Mouse (Mus musculus): ENCODE results near the gene Csnk2a2. TPM values are rescaled to one million over a fixed set of nuclear protein-coding genes. Genes with fewer than 3 reads are reported as not detected.

Csnk2a2 gene
- 7.1 TPM in 2 replicates for polyA plus RNA-seq (2015; fragmentation: Nextera tagmentation; extraction: Ambion mirVana)

- Histone ChIP-seq H3K9me3 (no peaks in the 10 kb centered on the region), H3K27me3 (replicated peaks) (no peaks in the 10 kb centered on the region), H3K9ac (peak within 1 kb of the TSS; percentile 99), H3K4me2 (peak within 1 kb of the TSS; percentile 90), H3K4me1 (peaks cover 21% of the 10 kb centered on the region), H3K27ac (replicated peaks) (no peak within 1 kb of the TSS), H3K36me3 (peaks cover 19% of the 10 kb centered on the region), H3K4me3 (peak within 1 kb of the TSS; percentile 98)
- ATAC-seq (ENCODE audit: extremely low read depth, insufficient number of reproducible peaks, low FRiP score, low TSS enrichment) = no peak
- WGBS = 71% methylated on average over 5 of the region's 5 CpGs
Observed at GRCm38 (mm10) chr8:95490006-95490405, at the start of gene Csnk2a2. Csnk2a2 (minus strand) TSS chr8:95490039.

- no peak for ATAC-seq (ENCODE audit: extremely low read depth, insufficient number of reproducible peaks, low FRiP score, low TSS enrichment)
- 76% methylated on average over 5 of the region's 5 CpGs for WGBS
Observed at GRCm38 (mm10) chr8:95539487-95539886, 49.6 kb upstream of the Csnk2a2 start.

DNA sequence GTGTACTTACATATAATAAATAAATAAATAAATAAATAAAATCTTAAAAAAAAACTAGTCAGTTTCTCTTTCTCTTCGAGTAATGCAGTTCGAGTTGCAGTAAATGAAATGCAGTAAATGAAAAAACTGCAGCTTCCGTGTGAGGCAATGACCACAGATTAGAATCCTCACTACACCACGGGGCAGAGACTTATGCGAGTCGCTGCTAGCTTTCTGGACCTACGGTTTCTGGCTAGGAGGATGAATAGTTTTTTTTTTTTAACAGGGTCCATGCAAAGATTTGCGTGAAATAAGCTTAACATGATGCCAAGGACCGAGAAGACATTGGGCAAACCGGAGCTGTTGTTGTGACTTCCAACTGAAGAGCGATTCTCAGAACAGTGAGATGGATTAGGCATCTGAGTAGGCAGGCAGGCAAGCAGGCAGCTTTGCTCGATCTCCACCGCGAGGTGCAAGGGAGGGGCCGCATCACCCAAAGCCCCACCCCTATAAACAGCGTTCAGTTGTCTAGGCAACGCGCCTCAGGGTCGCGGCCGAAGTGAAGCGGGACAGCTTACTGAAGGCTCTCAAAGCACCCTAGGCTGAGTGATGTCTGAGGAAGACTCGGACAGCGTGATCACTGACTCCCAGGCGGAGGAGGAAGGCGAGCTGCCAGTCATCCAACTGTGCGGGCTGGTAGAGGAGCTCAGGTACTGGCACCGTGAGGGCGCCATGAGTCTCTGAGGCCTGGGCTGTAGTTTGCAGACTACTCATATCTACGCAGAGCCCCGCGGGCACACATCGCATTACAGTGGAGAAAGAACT lies 43.9 kb upstream of the Csnk2a2 start, which contains the start of gene Ccdc113:
TSS of gene Ccdc113 (plus strand) at position 502 of the 804 bp plus-strand sequence.
- Histone ChIP-seq H3K4me2 (peak within 1 kb of the TSS; percentile 79), H3K4me3 (peak within 1 kb of the TSS; percentile 62), H3K36me3 (no peaks in the 10 kb centered on the region), H3K27me3 (replicated peaks) (no peaks in the 10 kb centered on the region), H3K9ac (peak within 1 kb of the TSS; percentile 77), H3K9me3 (no peaks in the 10 kb centered on the region), H3K4me1 (peaks cover 6% of the 10 kb centered on the region; the same call in 1 of the 2 replicates), H3K27ac (replicated peaks) (0 out of 2 replicates have a peak within 1 kb of the TSS, but pooled peaks have one; percentile 24)
- peak; percentile 72; the same call in 1 of the 2 replicates for ATAC-seq (ENCODE audit: extremely low read depth, insufficient number of reproducible peaks, low FRiP score, low TSS enrichment)
- 5% methylated on average over 33 of the region's 33 CpGs for WGBS

More at GRCm38 (mm10) chr8:95539487-95539886, 49.6 kb upstream of the Csnk2a2 start:
- Histone ChIP-seq H3K9ac (no peak overlapping the region), H3K9me3 (0 out of 2 replicates have a peak, but pooled peaks cover 3% of the 10 kb centered on the region), H3K27ac (replicated peaks) (no peak overlapping the region), H3K4me2 (no peak overlapping the region), H3K4me3 (no peak overlapping the region), H3K4me1 (0 out of 2 replicates have a peak, but pooled peaks cover under 1% of the 10 kb centered on the region), H3K36me3 (no peaks in the 10 kb centered on the region; the same call in 1 of the 2 replicates), H3K27me3 (replicated peaks) (no peaks in the 10 kb centered on the region)

- H3K4me3 ChIP-seq = no peak overlapping the region
- H3K4me1 ChIP-seq = peaks cover 6% of the 10 kb centered on the region; the same call in 1 of the 2 replicates
- WGBS = 60% methylated on average over 4 of the region's 4 CpGs
- H3K27ac ChIP-seq (replicated peaks) = no peak overlapping the region
- no peaks in the 10 kb centered on the region for H3K27me3 ChIP-seq (replicated peaks)
- no peak overlapping the region for H3K4me2 ChIP-seq
- ATAC-seq (ENCODE audit: extremely low read depth, insufficient number of reproducible peaks, low FRiP score, low TSS enrichment) = no peak
- H3K36me3 ChIP-seq = no peaks in the 10 kb centered on the region
- H3K9ac ChIP-seq = no peak overlapping the region
- no peaks in the 10 kb centered on the region for H3K9me3 ChIP-seq
Observed at GRCm38 (mm10) chr8:95532206-95532605, 42.4 kb upstream of the Csnk2a2 start.

GRCm38 (mm10) chr8:95528750-95529310 lies 39.0 kb upstream of the Csnk2a2 start:
- H3K27ac ChIP-seq (replicated peaks) = no peak overlapping the region
- no peak overlapping the region for H3K4me2 ChIP-seq
- H3K36me3 ChIP-seq = no peaks in the 10 kb centered on the region
- H3K9ac ChIP-seq = no peak overlapping the region
- no peak for ATAC-seq (ENCODE audit: extremely low read depth, insufficient number of reproducible peaks, low FRiP score, low TSS enrichment)
- no peaks in the 10 kb centered on the region for H3K4me1 ChIP-seq
- 61% methylated on average over 9 of the region's 9 CpGs for WGBS
- H3K4me3 ChIP-seq = no peak overlapping the region
- no peaks in the 10 kb centered on the region for H3K27me3 ChIP-seq (replicated peaks)
- H3K9me3 ChIP-seq = no peaks in the 10 kb centered on the region

DNA sequence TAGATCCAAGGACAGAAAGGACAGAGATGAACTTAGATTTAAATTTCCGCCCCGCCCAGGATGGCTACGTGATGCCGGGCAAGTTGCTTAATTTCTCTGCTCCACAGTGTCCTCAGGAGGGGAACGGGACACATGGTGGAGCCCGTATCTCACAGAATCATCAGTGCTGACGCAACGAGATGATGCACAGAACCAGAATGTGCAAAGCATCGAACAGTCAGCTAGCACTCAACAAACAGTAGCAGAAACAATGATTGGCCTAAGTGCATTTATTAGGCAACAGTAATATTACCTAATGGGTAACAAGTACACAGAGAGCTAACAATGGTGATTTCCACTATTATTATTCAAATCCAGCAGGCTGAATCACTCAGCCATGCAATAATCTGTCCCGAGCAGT lies 38.4 kb upstream of the Csnk2a2 start:
- H3K27ac ChIP-seq (replicated peaks) = no peak overlapping the region
- H3K27me3 ChIP-seq (replicated peaks) = no peaks in the 10 kb centered on the region
- H3K4me3 ChIP-seq = no peak overlapping the region
- no peak overlapping the region for H3K9ac ChIP-seq
- no peaks in the 10 kb centered on the region for H3K36me3 ChIP-seq
- H3K4me2 ChIP-seq = no peak overlapping the region
- 74% methylated on average over 10 of the region's 10 CpGs for WGBS
- no peaks in the 10 kb centered on the region for H3K9me3 ChIP-seq
- no peaks in the 10 kb centered on the region for H3K4me1 ChIP-seq
- no peak for ATAC-seq (ENCODE audit: extremely low read depth, insufficient number of reproducible peaks, low FRiP score, low TSS enrichment)

GRCm38 (mm10) chr8:95523991-95524390 lies 34.2 kb upstream of the Csnk2a2 start:
- H3K4me3 ChIP-seq = no peak overlapping the region
- H3K27me3 ChIP-seq (replicated peaks) = no peaks in the 10 kb centered on the region
- no peaks in the 10 kb centered on the region for H3K4me1 ChIP-seq
- no peaks in the 10 kb centered on the region for H3K9me3 ChIP-seq
- no peak overlapping the region for H3K9ac ChIP-seq
- H3K36me3 ChIP-seq = no peaks in the 10 kb centered on the region
- no peak for ATAC-seq (ENCODE audit: extremely low read depth, insufficient number of reproducible peaks, low FRiP score, low TSS enrichment)
- no peak overlapping the region for H3K4me2 ChIP-seq
- WGBS = 73% methylated on average over 4 of the region's 4 CpGs
- no peak overlapping the region for H3K27ac ChIP-seq (replicated peaks)

DNA sequence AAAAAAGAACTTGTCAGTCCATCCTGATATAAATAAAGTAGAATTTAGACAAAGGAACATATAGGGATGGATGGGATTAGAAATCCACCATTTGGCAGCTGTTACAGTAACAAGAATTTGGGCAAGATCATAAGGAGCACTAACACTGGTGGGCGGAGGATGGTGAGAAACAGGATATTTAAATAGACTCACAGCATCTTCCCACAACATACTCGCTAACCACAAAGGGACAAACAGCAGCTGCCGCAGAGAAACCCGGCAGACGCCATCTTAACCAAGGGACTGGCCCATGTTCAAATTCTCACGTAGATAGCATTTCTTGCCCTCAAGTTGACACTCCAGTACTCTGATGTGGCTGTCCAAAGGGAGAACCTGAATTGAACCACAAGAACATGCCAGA lies 27.1 kb upstream of the Csnk2a2 start:
- no peaks in the 10 kb centered on the region for H3K9me3 ChIP-seq
- H3K4me2 ChIP-seq = no peak overlapping the region
- no peaks in the 10 kb centered on the region for H3K27me3 ChIP-seq (replicated peaks)
- H3K4me3 ChIP-seq = no peak overlapping the region
- no peak overlapping the region for H3K9ac ChIP-seq
- ATAC-seq (ENCODE audit: extremely low read depth, insufficient number of reproducible peaks, low FRiP score, low TSS enrichment) = no peak
- H3K36me3 ChIP-seq = no peaks in the 10 kb centered on the region
- H3K4me1 ChIP-seq = no peaks in the 10 kb centered on the region
- no peak overlapping the region for H3K27ac ChIP-seq (replicated peaks)
- WGBS = 84% methylated on average over 6 of the region's 6 CpGs

GRCm38 (mm10) chr8:95513219-95513618 lies 23.4 kb upstream of the Csnk2a2 start:
- H3K4me3 ChIP-seq = no peak overlapping the region
- H3K27me3 ChIP-seq (replicated peaks) = no peaks in the 10 kb centered on the region
- no peak overlapping the region for H3K4me2 ChIP-seq
- no peak overlapping the region for H3K27ac ChIP-seq (replicated peaks)
- no peak overlapping the region for H3K9ac ChIP-seq
- no peaks in the 10 kb centered on the region for H3K36me3 ChIP-seq
- no peak for ATAC-seq (ENCODE audit: extremely low read depth, insufficient number of reproducible peaks, low FRiP score, low TSS enrichment)
- H3K9me3 ChIP-seq = no peaks in the 10 kb centered on the region
- H3K4me1 ChIP-seq = no peaks in the 10 kb centered on the region
- WGBS = 39% methylated on average over 4 of the region's 4 CpGs

DNA sequence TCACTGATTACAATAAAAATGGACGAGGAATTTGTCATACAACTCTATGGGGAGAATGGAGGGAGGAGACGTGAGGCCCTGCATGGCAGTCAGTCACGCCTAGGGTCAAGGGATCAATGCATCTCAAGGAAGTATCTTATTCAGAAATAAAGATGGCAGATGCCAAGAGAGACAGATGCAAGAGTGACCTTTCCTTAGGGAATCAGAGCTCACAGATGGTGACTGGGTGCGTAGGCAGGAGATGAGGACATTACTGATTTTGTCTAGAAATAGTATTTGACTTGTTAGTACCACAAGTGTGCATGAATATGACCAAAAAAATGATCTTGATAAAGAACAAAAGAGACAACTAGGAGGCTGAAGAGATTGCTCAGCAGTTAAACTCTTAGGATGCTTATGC lies 22.4 kb upstream of the Csnk2a2 start:
- WGBS = 55% methylated on average over 4 of the region's 4 CpGs
- Histone ChIP-seq H3K27ac (replicated peaks) (no peak overlapping the region), H3K9me3 (no peaks in the 10 kb centered on the region), H3K9ac (no peak overlapping the region), H3K4me2 (no peak overlapping the region), H3K4me1 (no peaks in the 10 kb centered on the region), H3K27me3 (replicated peaks) (no peaks in the 10 kb centered on the region), H3K36me3 (no peaks in the 10 kb centered on the region), H3K4me3 (no peak overlapping the region)
- ATAC-seq (ENCODE audit: extremely low read depth, insufficient number of reproducible peaks, low FRiP score, low TSS enrichment) = no peak

DNA sequence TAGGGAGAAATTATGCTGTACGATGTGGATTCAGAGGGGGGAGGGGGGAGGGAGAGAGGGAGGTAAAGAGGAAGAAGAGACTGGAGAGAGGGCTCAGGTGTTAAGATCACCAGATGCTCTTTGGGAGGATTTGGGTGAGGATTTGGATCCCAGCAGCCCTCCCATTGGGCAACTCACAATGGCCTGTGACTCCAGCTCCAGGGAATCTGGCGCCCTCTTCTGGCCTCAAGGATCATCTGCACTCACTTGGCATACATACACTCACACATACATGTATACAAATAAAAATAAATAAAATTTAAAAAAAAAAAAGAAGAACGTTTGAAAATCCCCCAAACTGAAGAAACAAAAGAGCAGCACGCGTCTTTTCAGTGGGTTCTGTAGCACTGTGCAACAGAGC lies 16.4 kb upstream of the Csnk2a2 start:
- Histone ChIP-seq H3K9me3 (no peaks in the 10 kb centered on the region), H3K4me1 (no peaks in the 10 kb centered on the region), H3K36me3 (no peaks in the 10 kb centered on the region), H3K27me3 (replicated peaks) (no peaks in the 10 kb centered on the region), H3K4me3 (no peak overlapping the region), H3K27ac (replicated peaks) (no peak overlapping the region), H3K9ac (no peak overlapping the region), H3K4me2 (no peak overlapping the region)
- WGBS = 66% methylated on average over 5 of the region's 5 CpGs
- ATAC-seq (ENCODE audit: extremely low read depth, insufficient number of reproducible peaks, low FRiP score, low TSS enrichment) = no peak

All from heart, embryonic 13.5 days (tissue).